Mouse (Mus musculus) common myeloid progenitor, adult 5-6 weeks (primary cell): ENCODE results near the gene Nckap1. TPM values are rescaled to one million over a fixed set of nuclear protein-coding genes. Genes with fewer than 3 reads are reported as not detected.
"Not testable (repeated sequence)": the region's sequence is repeated elsewhere in the genome, so short reads cannot be mapped to it uniquely, and the experiment has no call there.

Source experiments
- ATAC-seq: replicated peaks from 2 replicates; pipeline ENCODE4 v1.8.0; 2016; ENCODE audit warnings: low read depth, mild to moderate bottlenecking, moderate TSS enrichment, inconsistent platforms; ENCODE audit not compliant: poor library complexity, severe bottlenecking
- total RNA-seq: library from RNA; stranded (forward); fragments of 200-1000, 187-1606 nt; gene quantifications from 2 replicates; pipeline ENCODE4 v1.2.3, GENCODE M21; 2017

The Nckap1 gene
- total RNA-seq, 1 experiment from 2014 or later: 16.3 TPM

DNA sequence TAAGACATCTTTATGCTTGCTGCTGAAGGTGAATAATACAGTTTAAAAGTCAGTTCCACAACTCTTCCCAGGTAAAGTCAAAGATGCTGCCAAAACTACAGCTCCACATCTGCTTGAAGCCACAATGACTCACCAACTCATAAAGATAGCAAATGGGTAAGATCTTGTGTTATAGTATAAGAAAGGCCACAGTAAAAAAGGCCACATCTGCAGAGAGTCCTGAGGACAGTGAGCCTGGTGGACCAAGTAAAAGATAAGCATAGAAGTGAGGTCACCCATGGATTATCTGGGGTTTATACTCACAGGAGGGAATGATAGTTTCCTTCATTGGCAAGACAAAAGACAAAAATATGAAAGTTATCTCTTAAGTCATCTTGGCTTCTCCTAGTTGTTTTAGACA lies 18.9 kb downstream of the Nckap1 start:
- no peak for ATAC-seq

DNA sequence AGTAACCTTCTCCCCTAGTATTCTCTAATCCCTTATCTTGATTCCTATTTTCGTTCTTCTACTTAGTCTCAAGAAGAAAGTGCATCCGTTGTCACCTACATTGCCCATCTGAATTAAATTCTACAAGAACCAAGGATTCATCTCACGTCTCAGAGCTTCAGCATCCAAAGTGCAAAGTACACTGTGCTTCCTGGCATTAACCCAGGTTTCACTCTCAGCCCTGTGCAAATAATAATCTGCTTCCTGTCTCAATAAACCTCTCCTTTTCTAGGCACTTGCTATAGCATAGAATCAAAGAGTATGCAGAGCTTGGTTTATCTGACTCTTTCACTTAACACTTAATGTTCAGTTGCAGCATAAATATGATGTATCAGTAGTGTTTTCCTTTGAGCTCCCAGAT lies 19.7 kb downstream of the Nckap1 start:
- ATAC-seq: no peak

DNA sequence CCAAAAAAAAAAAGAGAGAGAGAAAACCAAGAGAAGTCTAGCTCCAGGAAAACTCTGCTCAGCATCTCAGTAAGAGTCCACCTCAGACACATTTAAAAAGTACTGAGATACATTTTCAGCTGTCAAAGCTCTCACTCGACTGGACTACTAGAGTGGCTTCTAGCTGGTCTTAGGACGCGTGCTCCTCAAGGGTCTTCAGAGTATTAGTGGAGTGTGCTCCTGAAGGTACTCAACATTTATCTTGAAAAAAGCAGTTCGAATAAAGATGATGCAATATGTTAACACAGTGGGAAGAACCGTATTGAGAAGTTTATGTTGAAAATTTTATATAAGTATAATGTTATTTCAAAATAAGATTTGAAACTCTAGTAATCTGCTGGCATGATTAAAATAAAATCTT lies 20.4 kb downstream of the Nckap1 start:
- ATAC-seq: no peak

DNA sequence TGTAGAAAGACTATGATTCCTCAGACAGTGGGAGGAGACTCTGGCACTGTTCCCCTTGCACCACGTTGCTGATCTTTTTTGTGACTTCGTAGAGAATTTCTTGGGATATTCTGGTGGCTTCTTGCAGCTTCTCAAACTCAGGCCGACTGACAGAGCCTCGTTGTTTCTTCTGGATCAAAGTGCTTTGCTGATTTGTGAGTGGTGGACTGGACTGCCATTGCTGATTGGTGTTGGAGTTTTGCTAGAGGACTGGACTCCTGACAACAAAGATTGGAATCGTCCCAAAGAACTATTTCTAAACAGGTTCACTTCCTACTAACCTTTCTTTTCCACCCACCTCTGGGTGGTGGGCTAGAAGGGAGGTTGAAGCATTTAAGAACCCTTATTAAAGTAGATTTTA lies 21.5 kb downstream of the Nckap1 start:
- ATAC-seq: no peak

DNA sequence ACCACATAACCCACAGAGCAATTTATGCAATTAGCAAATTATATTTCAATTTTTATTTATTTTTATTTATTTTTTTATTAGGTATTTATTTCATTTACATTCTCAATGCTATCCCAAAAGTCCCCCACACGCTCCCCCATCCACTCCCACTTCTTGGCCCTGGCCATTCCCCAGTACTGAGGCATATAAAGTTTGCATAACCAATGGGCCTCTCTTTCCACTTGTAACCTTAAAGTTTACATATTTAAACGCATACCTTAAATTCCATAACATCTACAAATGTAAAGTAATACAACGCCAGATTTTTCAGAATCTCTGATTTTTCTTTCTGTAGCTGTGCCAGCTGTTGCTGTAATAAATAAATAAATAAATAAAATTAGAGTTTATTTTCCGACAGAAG lies 26.7 kb downstream of the Nckap1 start:
- ATAC-seq: no peak

DNA sequence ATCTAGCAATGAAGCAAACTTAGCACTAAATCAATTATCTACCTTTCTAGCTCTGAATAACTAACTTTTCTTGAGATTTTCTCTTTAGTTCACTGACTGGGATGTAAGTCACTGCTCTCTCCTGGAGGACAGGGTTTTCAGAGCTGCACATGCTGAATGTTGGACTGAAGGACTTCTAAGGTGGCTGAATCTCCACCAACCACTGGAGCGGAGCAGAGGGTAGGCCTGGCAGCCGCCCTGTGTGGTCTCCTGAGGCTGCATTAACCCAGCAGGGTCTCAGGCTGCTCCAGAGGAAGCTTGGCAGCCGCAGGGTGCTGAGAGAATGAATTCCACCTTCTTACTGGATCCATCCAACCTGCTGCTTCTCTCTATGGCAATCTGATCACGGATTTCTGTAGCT lies 31.5 kb downstream of the Nckap1 start:
- ATAC-seq: no peak

DNA sequence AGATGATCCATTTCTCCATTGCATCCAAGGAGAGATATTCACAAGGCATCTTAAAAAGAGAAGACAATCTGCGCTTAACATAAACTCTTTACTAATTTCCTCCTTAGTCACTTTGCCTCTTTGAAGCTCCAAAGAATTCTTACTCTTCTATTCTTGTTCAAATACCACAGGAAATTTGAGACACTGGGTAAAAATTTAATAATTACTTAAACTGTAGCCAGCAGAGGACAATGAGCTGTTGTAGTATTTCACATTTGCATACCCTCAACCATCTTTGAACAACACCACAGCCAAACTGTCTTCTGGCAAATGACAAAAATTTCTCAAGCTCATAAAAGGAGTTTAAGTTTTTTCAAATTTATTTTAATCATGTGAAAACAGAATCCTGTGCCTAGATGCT lies 33.3 kb downstream of the Nckap1 start:
- no peak for ATAC-seq

DNA sequence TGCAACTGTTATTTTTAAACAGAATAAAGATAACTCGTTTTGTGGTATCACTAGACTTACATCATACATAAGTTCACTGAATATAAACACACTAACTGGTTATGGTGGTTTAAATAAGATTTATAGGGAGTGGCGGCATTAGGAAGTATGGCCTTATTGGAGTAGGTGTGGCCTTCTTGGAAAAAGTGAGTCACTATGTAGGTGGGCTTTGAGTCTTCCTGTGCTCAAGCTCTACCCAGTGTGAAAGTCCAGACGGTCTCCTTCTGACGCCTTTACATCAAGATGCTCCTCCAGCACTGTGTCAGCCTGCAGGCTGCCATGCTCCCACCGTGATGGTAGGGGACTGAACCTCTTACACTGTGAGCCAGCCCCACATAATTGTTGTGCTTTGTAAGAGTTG lies 38.4 kb downstream of the Nckap1 start:
- no peak for ATAC-seq

DNA sequence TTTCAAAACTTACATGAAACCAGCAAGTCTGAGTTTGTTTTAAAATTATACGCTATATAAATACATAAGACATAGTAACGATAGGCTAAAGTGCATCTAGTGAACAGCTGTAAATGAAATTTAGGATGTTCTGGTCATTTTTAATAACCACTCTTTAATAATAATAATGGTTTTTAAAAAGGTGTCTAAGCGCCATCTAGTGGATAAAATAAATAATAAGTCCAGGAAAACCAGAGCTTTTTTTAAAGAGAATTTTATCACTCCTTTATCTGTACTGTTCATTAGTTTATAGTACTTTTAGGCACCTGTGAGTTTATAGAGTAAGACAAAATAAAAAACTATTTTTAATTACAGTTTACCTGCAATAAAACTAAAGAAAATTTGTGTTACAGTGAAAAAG lies 44.0 kb downstream of the Nckap1 start:
- ATAC-seq: no peak

DNA sequence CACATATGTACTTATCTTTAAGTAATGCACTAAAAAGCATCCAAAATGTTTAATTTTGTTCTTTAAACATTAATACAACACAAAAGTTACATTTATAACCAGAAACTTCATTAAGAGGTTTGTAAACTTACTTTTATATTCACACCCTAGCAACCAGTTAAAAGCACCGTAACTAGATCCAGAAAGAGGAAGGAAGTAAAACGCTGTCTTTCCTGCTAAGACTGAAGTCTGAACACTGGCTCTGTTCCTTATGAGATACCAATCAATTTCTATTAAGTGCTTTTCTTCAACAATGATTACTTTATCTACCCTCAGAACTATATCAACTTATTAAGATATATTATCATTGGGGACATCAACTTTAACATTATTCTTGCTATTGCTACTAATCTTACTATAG lies 44.6 kb downstream of the Nckap1 start:
- peak; percentile 58; the same call in 1 of the 2 replicates for ATAC-seq

DNA sequence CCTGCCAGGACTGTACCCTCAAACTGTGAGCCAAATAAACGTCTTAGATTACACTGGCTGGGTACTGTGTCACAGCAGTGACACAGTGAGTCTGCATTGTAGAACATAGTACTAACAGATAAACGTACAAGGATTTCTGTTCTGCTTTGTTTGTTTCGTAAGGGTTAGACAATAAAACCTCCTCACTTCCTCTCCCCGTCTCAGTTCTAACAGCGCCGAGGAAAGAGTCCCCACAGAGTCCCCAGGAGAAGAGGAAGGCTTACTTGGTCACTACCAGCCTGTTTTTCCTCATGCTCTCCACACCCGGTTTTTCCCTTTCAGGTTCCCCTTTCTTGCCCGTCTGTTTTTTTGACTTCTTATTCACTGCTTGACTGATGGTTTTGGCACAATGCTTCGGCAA lies 56.9 kb downstream of the Nckap1 start:
- peak; percentile 99 for ATAC-seq

DNA sequence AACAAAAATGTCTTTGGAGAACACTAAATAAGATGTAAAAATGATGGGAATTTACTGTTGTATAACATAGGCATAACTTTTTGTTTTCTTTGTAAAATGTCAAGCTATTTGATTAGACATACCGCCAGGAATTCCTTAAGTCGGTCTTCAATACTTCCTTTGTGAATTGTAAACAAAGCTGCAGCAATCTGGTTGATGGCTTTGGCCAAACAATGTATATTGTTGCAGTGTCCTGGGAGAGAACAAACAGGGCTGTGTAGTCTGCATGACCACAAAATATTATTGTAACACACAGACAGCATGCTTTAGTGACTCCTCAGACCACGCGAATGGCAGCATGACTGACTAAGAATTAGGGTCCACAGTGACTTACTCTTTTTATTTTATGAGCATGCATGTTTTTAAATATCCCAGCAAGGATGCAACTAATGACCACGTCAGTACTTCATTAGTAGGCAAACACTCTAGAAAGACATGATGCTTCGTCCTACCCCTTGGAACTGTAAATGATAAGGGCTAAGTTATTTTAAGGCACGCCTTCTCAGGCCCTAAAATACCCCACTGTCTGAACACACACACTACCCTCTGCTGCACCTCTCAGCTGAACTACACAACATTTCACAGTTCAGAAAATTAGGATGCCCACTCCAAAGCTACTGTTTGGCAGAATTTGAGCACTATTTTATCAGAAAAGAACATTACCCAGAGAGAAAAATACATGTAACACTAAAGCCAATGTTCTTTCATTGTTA lies 75.0 kb downstream of the Nckap1 start:
- ATAC-seq: no peak

DNA sequence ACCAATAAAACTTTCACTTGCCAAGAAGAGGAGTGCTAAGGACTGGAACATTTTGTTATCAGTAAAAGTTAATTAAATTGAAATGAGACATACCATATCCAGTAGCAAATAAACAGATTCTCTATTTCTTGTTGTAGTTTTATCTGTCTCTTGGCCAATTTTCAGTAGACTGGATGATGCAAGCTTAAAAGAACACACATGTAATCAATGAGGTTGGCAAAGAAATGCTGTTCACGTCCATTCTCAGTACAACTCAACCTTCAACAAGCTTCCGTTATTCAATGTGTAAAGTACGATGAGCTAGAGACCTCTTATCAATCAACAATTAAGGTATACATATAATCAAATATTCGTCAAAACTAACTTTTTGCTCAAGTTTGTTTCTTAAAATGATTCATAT lies 79.0 kb downstream of the Nckap1 start:
- no peak for ATAC-seq

DNA sequence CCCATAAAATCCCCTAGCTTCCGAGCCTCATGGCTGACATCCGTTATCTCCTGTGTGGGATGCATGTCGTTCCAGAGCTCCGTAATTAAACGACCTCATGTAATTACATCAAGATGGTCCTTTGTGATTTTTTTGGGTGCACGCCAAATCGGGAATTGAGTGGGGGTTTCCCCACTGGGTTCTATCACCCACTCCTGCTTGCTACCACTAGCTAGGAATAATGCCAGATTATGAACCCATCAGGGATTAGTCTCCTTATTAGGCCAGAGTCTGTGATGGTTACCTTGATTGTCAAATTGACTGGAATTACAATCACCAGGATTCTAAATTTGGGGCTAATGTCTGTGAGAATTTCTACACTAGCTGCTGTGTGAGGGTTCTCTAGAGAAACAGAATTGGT lies 85.9 kb downstream of the Nckap1 start:
- ATAC-seq: not testable (repeated sequence)

DNA sequence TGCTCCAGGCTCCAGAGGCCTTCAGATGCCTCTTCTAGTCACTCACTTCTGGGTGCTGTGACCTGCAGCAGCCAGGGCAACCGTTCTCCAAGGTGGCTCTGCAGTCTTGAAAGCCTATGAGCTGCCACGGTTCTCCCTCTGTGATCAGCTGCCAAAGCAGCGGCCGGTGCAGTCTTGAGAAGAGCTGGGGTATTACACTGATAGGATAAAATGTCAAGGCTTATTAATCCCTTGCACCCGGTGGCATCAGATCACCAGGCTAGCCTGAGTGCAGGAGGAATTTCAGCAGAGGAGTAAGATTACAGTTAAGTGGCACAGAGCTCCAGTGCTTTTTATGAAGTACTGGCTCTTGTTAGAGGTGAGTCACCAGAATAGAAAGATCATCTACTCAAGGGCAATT lies 94.3 kb downstream of the Nckap1 start:
- no peak for ATAC-seq

DNA sequence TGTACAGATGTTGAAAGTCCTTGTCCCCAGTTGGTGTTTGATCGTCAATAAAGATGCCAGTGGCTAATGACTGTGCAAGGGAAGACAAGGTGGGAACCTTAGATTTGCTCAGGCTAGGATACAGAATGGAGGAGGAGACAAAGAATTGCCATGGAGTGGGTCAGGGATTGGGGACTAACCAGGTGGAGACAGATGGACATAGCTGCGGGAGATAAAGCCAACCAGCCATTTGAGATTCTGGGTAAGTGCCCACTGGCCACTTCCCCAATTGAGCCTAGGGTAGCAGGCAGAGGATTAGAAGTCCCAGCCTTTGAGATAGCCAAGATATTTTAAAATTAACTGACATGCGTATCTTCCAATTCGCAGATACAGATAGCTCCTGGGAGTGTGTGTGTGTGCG lies 96.2 kb downstream of the Nckap1 start:
- ATAC-seq: no peak

DNA sequence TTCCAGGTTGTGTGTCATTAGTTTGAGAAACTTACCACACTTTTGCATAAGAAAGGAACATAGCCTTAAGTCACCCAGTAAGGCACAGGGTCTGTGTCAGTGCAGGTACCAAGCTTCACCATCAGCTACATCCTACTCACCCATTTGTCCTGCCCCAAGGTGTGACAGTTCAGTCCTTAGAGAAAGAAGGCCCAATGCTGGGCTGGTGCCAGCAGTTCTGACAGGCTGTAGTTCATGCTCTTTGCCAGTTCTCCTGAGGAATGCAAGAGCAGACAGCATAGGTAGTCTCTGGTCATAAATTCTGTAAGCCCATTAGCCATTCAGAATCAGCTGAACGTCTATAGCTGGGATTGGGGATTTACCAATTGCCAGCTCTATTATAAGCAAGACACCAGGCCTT lies 105.3 kb downstream of the Nckap1 start:
- no peak for ATAC-seq

DNA sequence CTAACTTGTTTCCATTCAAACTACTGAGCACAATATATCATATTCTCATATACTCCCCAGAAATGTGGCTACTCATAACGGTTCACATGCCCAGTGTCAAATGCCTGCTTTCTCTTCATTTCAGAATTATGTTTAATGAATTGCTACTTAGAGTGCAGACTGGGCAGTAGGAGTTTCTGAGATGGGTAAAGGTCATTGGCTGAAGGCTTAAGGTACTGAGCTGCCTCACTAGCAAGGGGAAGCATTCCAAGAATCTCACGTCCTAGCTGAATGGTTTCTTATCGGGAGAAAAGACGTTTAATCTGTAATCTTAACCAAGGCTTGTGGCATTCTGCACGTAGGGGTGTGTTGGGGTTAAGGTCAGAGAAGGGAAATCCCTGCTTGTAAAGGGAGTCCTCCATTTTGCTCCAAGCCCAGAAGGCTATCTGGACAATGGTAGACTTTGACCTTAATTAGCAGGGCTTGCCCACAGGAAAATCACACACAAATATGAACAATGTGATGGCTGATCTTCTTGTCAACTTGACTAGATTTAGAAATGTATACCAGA lies 106.9 kb downstream of the Nckap1 start:
- ATAC-seq: no peak

DNA sequence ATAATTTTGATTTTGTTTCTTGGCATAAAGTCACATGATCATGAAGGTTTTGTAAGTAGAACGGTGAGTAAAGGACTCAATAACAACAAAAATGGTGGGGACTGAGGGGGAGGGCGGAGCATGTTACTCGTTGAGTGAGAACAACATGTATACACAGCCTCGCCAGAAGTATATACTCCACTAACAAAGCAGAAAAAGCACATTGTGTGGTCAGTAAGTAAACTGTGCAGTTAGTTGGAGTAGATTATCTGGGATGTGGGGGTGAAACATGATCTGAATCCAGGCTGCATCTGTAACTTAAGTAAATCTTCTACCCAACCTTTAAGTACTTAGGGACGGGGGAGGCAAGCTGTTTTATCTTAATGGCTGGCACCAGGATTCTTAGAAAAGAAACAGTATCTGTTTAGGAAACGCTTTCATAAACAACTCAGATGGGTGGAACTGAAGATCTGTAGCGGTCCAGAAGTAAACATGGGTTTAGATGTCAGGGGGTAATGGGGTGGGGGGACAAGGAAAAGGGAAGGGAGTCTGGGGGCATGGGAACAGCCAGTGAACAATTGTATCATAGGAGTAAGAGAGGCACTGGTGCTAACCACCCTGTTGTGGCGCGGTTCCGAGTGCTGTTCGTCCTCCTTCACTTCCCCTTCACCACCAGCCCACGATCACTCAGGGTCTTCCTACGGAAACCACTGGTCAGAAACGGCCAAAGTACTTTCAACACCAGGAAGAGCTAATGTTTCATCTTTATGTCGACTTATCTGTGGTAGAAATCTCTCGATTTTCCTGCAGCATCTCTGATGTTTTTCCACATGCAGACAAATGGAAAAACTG lies 115.0 kb downstream of the Nckap1 start:
- 0 out of 2 replicates have a peak, but pooled peaks have one; percentile 69 for ATAC-seq

DNA sequence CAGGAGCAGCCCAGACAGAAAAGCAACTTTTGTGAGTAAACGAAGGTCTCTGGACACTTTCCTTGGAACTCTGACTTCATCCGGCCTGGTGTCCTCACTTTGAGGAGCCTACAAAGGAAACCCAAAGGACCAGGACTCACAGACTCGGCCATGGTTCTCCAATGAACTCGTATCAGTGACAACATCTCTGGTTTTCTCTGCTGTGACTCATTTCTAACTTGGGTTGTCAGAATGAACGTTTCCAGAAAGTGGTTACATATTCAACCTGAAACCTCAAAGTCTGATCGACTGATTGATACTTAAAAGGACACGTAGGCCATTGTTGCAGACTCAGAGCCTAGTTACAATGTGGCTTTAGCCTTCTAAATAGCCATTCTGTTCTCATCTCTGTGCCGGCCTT lies 119.4 kb downstream of the Nckap1 start:
- no peak for ATAC-seq
